Mouse (Mus musculus) liver (tissue): Measurements from ENCODE around the gene Mus81.

Source experiments
- DNase-seq: peaks from one replicate; pipeline ENCODE4 v3.0.0-alpha.2; 2020; ENCODE audit warnings: mixed read lengths

Gene Mus81

GRCm38 (mm10) chr19:5433951-5434350 lies 54.3 kb downstream of the Mus81 start:
- no peak for DNase-seq

GRCm38 (mm10) chr19:5432992-5433852 lies 55.0 kb downstream of the Mus81 start:
- DNase-seq, result peak; percentile 44
